Mouse (Mus musculus): ENCODE data around the gene Srpk2. TPM values are rescaled to one million over a fixed set of nuclear protein-coding genes. Genes with fewer than 3 reads are reported as not detected.
"Not testable (repeated sequence)": the region's sequence is repeated elsewhere in the genome, so short reads cannot be mapped to it uniquely, and the experiment has no call there.

Srpk2 gene
- polyA plus RNA-seq (2015; fragmentation: Nextera tagmentation; extraction: Ambion mirVana) = 64.8 and 67.0 TPM in 2 replicates

GRCm38 (mm10) chr5:23684517-23684916 is at the start of gene Srpk2:
Gene Srpk2, minus strand, starts transcription at chr5:23684617.
- 71% methylated on average over 1 of the region's 1 CpGs for WGBS
- H3K9ac ChIP-seq = no peak within 1 kb of the TSS
- ATAC-seq (ENCODE audit: insufficient number of reproducible peaks, insufficient read depth, low FRiP score, low TSS enrichment, low read depth) = no peak
- no peak within 1 kb of the TSS for H3K4me2 ChIP-seq
- no peaks in the 10 kb centered on the region for H3K9me3 ChIP-seq
- no peaks in the 10 kb centered on the region for H3K27me3 ChIP-seq
- H3K36me3 ChIP-seq = no peaks in the 10 kb centered on the region
- H3K4me3 ChIP-seq = no peak within 1 kb of the TSS
- H3K4me1 ChIP-seq = no peaks in the 10 kb centered on the region
- no peak within 1 kb of the TSS for H3K27ac ChIP-seq

GRCm38 (mm10) chr5:23721956-23722355 is 37.5 kb upstream of the Srpk2 start:
- Histone ChIP-seq H3K4me2 (no peak overlapping the region), H3K4me1 (no peaks in the 10 kb centered on the region), H3K27ac (no peak overlapping the region), H3K9ac (no peak overlapping the region), H3K9me3 (peaks cover 9% of the 10 kb centered on the region), H3K4me3 (no peak overlapping the region), H3K27me3 (no peaks in the 10 kb centered on the region), H3K36me3 (no peaks in the 10 kb centered on the region)
- ATAC-seq (ENCODE audit: insufficient number of reproducible peaks, insufficient read depth, low FRiP score, low TSS enrichment, low read depth) = no peak
- 94% methylated on average over 2 of the region's 2 CpGs for WGBS

DNA sequence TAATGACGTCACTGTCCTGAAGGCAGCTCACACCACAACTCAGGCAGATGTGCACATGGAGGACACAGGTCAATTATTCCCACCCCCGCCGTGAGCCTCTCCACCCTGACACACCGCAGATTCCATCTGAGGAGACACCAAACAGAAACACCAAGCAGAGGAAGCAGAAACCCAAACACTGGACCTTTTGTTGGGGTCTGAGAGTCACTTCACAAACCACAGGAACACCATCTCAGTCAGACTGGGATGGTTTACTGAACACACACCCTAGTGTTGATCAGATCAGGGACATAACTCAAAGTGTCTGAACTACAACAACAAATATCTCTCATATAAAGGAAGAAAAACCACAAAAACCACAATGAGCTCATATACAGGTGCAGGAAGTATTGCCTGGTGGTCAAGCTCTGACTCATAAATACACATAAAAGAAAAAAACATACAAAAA is 34.5 kb upstream of the Srpk2 start:
- Histone ChIP-seq H3K27ac (no peak overlapping the region), H3K4me2 (no peak overlapping the region), H3K4me1 (no peaks in the 10 kb centered on the region), H3K9me3 (no peaks in the 10 kb centered on the region), H3K9ac (no peak overlapping the region), H3K36me3 (no peaks in the 10 kb centered on the region), H3K4me3 (no peak overlapping the region), H3K27me3 (no peaks in the 10 kb centered on the region)
- WGBS = 77% methylated on average over 4 of the region's 4 CpGs
- ATAC-seq (ENCODE audit: insufficient number of reproducible peaks, insufficient read depth, low FRiP score, low TSS enrichment, low read depth) = no peak

GRCm38 (mm10) chr5:23718182-23718534 is 33.7 kb upstream of the Srpk2 start:
- Histone ChIP-seq H3K4me1 (no peaks in the 10 kb centered on the region), H3K27ac (no peak overlapping the region), H3K9ac (no peak overlapping the region), H3K9me3 (no peaks in the 10 kb centered on the region), H3K27me3 (no peaks in the 10 kb centered on the region), H3K4me3 (no peak overlapping the region), H3K4me2 (no peak overlapping the region), H3K36me3 (no peaks in the 10 kb centered on the region)
- ATAC-seq (ENCODE audit: insufficient number of reproducible peaks, insufficient read depth, low FRiP score, low TSS enrichment, low read depth) = no peak
- 70% methylated on average over 1 of the region's 1 CpGs for WGBS

DNA sequence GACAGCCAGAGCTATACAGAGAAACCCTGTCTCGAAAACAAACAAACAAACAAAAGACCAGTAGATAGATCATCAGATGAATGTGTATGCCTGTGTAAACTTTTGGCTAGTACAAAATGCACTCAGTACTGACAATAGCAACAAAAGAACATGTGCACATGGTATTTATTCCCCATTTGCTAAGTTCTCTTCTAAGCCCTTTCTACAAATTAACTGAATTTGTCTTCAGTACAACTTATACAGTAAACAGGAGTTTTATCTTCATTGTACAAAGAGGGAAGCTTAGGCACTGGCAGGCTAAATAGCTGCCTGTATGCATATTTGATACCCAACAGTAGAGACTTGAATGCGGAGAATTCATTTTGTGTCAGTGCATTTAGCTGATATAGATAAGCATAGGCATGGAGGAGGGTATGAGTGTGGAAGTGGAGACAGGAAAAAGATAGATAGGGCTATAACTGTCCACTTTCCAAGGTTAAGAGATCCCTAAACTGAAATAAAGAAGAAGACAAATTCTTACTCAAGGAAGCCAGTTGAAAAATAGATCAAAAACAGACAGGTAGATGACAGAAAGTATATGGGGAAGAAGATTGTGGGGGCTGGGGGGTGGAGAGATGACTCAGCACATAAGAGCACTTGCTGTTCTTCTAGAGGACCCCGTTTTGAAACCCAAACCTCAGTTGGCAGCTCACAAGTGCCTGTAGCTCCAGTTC is 33.2 kb upstream of the Srpk2 start:
- H3K9ac ChIP-seq = no peak overlapping the region
- 68% methylated on average over 3 of the region's 3 CpGs for WGBS
- H3K4me3 ChIP-seq = no peak overlapping the region
- no peaks in the 10 kb centered on the region for H3K9me3 ChIP-seq
- H3K27ac ChIP-seq = no peak overlapping the region
- H3K27me3 ChIP-seq = no peaks in the 10 kb centered on the region
- H3K36me3 ChIP-seq = no peaks in the 10 kb centered on the region
- no peak for ATAC-seq (ENCODE audit: insufficient number of reproducible peaks, insufficient read depth, low FRiP score, low TSS enrichment, low read depth)
- no peaks in the 10 kb centered on the region for H3K4me1 ChIP-seq
- no peak overlapping the region for H3K4me2 ChIP-seq

DNA sequence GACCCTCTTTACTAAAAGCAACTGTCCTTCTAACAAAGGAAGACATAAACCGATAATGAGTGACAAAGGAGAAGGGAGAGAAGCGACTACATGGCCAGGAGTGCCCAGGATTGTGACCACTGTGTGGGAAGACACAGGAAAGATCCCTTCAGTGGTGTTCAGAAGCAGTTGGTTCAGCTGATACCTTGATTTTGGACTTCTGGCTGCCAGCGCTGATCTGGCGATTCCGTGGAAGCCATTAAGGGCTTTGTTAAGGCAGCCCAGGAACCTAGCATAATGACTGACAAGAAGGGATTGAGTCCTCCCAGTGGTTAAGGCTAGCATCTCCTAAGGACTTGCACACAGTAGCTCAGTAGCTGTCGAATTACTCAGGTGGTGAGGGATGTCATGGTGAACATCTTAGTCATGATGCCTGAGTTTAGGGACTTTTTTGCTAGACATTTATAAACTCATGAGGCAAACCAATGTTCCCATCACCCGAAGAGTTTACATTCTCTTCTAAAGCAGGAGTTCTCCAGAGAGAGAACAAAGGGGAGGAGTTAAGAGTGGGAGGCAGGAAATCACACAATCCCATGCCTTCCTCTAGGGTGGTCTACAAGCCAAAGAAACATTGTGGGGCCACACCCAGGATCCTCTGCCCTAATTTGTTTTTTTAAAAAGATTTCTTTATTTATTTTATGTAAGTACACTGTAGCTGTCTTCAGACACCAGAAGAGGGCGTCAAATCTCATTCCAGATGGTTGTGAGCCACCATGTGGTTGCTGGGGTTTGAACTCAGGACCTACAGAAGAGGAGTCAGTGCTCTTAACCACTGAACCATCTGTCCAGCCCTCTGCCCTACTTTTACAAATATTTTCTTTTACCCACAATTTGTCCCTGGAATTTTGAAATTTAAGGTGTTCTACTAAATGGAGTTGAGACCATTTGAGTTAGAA is 29.3 kb upstream of the Srpk2 start:
- Histone ChIP-seq H3K4me3 (no peak overlapping the region), H3K9me3 (peaks cover 14% of the 10 kb centered on the region), H3K36me3 (peaks cover 23% of the 10 kb centered on the region), H3K4me2 (no peak overlapping the region), H3K27me3 (no peaks in the 10 kb centered on the region), H3K27ac (no peak overlapping the region), H3K9ac (no peak overlapping the region), H3K4me1 (no peaks in the 10 kb centered on the region)
- 89% methylated on average over 8 of the region's 8 CpGs for WGBS
- no peak for ATAC-seq (ENCODE audit: insufficient number of reproducible peaks, insufficient read depth, low FRiP score, low TSS enrichment, low read depth)

GRCm38 (mm10) chr5:23712130-23713001 is 27.9 kb upstream of the Srpk2 start:
- Histone ChIP-seq H3K9ac (peak overlapping the region; percentile 81), H3K36me3 (peaks cover 35% of the 10 kb centered on the region), H3K4me2 (peak overlapping the region; percentile 72), H3K9me3 (peaks cover 24% of the 10 kb centered on the region), H3K4me3 (peak overlapping the region; percentile 69), H3K27me3 (no peaks in the 10 kb centered on the region), H3K27ac (peak overlapping the region; percentile 60; the same call in 1 of the 2 replicates), H3K4me1 (no peaks in the 10 kb centered on the region)
- ATAC-seq (ENCODE audit: insufficient number of reproducible peaks, insufficient read depth, low FRiP score, low TSS enrichment, low read depth) = peak; percentile 94
- 4% methylated on average over 60 of the region's 60 CpGs for WGBS

- H3K27me3 ChIP-seq; H3K4me1 ChIP-seq; ATAC-seq (ENCODE audit: insufficient number of reproducible peaks, insufficient read depth, low FRiP score, low TSS enrichment, low read depth): not testable (repeated sequence)
- 0 out of 2 replicates have a peak overlapping the region, but pooled peaks have one; percentile 60 for H3K27ac ChIP-seq
- peaks cover 31% of the 10 kb centered on the region for H3K9me3 ChIP-seq
- 50% methylated on average over 6 of the region's 6 CpGs for WGBS
- peaks cover 42% of the 10 kb centered on the region for H3K36me3 ChIP-seq
- peak overlapping the region; percentile 81 for H3K9ac ChIP-seq
- peak overlapping the region; percentile 72 for H3K4me2 ChIP-seq
- peak overlapping the region; percentile 69 for H3K4me3 ChIP-seq
These were observed 27.3 kb upstream of the Srpk2 start for GRCm38 (mm10) chr5:23711671-23712129.

DNA sequence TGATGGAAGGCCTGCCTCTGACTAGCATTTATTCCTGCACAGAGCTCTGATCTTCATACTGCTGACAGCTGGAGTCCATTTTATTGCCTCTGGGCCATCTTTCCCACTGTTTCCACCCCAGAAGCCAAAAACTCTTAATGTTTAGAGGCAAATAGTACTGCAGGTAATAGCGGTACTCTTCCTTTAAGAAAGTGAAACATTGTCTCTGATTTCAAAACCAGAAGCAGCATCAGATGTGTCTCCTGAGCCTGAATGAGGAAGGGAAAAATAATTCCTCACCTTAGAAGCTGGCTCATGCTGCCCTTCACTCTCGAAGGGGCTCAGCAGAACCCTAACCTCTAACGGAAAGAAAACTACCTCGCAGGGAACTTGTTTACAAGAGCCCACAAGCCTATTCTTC is 26.8 kb upstream of the Srpk2 start:
- Histone ChIP-seq H3K9ac (no peak overlapping the region), H3K9me3 (peaks cover 34% of the 10 kb centered on the region), H3K4me2 (peak overlapping the region; percentile 72), H3K4me3 (no peak overlapping the region), H3K36me3 (peaks cover 46% of the 10 kb centered on the region), H3K4me1 (no peaks in the 10 kb centered on the region), H3K27me3 (no peaks in the 10 kb centered on the region), H3K27ac (no peak overlapping the region)
- no peak for ATAC-seq (ENCODE audit: insufficient number of reproducible peaks, insufficient read depth, low FRiP score, low TSS enrichment, low read depth)
- WGBS = 96% methylated on average over 4 of the region's 4 CpGs

GRCm38 (mm10) chr5:23709661-23710060 is 25.2 kb upstream of the Srpk2 start:
- Histone ChIP-seq H3K9ac (no peak overlapping the region), H3K4me3 (no peak overlapping the region), H3K4me1 (no peaks in the 10 kb centered on the region), H3K36me3 (peaks cover 56% of the 10 kb centered on the region), H3K4me2 (no peak overlapping the region), H3K27me3 (no peaks in the 10 kb centered on the region), H3K27ac (no peak overlapping the region), H3K9me3 (peaks cover 38% of the 10 kb centered on the region)
- ATAC-seq (ENCODE audit: insufficient number of reproducible peaks, insufficient read depth, low FRiP score, low TSS enrichment, low read depth) = no peak
- 95% methylated on average over 1 of the region's 1 CpGs for WGBS
